Mouse (Mus musculus): ENCODE measurements around the gene Ppp4r3a.
"Not testable (repeated sequence)": the region's sequence is repeated elsewhere in the genome, so short reads cannot be mapped to it uniquely, and the experiment has no call there.

Gene Ppp4r3a

GRCm38 (mm10) chr12:101083076-101083838, at the start of gene Ppp4r3a:
TSS of gene Ppp4r3a (minus strand) at chr12:101083702.
- peak; percentile 97 for DNase-seq

DNA sequence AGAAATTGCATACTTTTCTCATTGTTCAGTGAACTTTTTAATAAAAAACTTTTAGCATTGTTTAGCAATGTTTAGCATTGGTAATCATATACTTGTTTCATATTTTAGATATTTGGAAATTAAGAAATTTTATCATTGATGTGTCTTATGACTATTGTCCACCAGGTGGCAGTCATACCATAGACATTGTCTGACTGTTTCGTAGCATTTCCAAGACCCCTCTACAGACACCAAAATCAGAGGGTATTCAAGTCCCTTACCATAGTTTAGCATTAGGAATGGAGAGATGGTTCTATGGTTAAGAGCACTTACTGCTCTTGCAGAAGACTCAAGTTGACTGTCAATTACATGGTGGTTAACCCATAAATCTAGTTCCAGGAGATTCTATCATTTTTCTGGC, 39.5 kb upstream of the Ppp4r3a start:
- no peak for DNase-seq

DNA sequence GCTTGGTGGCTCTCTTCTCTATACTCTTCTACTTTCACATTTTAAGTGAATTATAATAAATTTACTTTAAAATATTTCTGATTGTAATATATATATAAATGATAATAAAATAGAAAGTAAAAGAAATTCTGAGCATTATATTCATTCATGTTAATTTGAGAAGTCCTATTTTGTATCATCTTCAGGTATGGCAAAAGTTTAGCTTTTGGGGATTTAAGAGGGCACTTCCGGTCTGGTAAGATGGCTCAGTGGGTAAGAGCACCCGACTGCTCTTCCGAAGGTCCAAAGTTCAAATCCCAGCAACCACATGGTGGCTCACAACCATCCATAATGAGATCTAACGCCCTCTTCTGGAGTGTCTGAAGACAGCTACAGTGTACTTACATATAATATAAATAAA, 38.6 kb upstream of the Ppp4r3a start:
- not testable (repeated sequence) for DNase-seq

DNA sequence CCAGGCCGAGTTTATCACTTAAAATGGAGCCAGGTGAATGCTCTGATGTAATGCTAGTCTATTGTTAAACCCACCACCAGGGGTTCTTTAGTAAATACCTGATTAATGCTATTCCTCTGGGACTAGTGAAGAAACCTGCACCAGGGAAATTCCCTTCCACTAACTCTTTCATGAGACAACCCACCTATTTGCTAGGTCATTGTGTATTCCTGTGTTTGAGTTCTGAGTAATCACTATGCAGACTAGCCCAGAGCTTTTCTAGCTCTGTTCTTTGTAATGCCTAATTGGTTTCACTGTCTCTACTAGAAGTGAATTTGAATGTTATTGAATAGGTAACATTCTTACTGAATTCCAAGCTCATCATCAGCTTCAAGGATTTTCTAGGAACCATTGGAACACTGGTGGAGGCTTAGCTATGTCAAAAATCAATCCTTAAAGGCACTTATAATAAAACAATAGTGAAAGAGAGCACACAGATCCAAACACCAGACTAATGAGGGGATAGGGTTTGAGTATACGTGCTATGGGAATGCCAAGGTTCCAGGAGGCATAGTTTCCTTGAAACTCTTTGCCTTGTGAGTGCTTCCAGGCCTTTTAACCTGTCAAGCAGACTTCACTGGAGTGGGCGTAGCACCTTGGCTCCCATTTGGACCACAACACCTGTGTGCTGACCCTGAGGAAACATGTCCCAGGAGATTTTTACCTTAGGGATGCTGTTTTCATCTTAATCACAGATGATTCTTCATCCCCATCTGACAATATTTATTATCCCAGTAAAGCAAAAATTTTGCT, 26.5 kb upstream of the Ppp4r3a start:
- DNase-seq: not testable (repeated sequence)

GRCm38 (mm10) chr12:101107722-101108121, 24.2 kb upstream of the Ppp4r3a start:
- no peak for DNase-seq

GRCm38 (mm10) chr12:101105571-101105970, 22.1 kb upstream of the Ppp4r3a start:
- DNase-seq: no peak

DNA sequence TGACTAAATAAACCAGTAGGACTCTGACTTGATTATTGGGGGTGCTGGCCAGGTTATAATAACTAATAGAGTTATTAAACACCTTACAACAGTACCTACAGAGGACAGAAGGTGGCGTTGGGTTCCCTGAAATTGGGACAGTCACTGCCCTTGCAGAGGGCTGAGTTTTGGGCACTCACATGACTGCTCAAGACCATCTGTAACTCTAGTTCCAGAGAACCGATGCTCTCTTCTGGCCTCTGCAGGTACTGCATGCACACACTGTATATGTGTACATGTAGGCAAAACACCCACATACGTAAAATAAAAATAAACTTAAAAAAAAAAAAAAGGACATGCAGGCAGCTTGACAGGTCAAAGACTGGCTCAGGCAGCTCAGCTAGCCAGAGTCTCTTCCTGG, 19.1 kb upstream of the Ppp4r3a start:
- no peak for DNase-seq

- not testable (repeated sequence) for DNase-seq
Observed at GRCm38 (mm10) chr12:101093678-101094077, 10.2 kb upstream of the Ppp4r3a start.

DNA sequence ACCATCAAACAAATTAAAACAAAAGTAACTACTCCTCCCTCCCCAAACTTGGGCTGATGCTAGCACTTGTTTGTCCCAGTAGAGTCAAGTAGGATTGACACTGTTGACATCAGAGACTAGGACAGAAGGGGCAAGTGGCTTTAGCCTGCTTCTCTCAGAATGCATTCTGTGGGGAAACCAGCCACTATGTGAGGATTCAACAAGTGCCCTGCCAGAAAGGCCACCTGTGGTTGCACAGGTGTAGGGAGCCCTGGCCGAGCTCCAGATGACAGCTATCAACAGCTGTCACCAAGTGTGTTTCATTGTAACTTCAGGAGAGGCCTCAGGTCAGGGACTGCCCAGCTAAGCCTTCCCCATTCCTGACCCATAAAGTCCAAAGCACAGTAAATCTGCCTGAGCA, 6.5 kb upstream of the Ppp4r3a start:
- DNase-seq: no peak

GRCm38 (mm10) chr12:101087406-101087805, 3.9 kb upstream of the Ppp4r3a start:
- no peak for DNase-seq

DNA sequence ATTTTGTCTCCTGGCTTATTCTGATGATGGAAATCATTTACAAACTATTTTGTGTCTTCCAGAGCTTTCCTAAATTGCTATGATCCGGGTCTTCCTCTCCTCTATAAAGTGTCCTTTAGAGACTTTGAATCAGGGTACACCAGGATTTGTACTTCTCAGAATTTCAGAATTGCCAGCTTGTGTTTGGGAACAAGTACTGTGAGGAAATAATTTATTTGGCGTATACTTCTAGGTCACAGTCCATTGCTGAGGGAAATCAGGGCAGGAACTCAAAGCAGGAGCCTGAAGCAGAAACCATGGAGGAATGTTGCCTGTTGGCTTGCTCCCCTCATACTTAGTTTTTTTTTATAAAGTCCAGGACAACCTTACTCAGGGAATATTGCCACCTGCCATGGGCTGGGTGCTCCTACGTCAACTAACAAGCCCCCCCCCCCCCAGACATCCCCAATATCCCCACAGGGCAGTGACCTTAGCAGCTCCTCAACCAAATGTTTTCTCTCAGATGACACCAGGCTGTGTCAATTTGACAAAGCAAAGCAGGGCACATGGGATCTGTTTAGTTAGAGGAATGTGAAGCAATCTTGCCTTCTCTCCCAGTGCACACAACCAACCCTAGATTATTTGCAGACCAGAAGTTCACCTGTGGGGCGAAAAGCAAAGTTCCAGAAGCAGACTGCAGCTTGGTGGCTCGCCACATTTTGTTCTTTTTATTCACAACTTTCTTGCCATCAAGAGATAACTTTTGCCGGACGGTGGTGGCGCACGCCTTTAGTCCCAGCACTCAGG, 1.6 kb upstream of the Ppp4r3a start:
- DNase-seq: peak; percentile 7

- no peak for DNase-seq
Observed at GRCm38 (mm10) chr12:101084237-101084636, 735 bp upstream of the Ppp4r3a start.

GRCm38 (mm10) chr12:101083839-101084195, 315 bp upstream of the Ppp4r3a start:
- DNase-seq: no peak

DNA sequence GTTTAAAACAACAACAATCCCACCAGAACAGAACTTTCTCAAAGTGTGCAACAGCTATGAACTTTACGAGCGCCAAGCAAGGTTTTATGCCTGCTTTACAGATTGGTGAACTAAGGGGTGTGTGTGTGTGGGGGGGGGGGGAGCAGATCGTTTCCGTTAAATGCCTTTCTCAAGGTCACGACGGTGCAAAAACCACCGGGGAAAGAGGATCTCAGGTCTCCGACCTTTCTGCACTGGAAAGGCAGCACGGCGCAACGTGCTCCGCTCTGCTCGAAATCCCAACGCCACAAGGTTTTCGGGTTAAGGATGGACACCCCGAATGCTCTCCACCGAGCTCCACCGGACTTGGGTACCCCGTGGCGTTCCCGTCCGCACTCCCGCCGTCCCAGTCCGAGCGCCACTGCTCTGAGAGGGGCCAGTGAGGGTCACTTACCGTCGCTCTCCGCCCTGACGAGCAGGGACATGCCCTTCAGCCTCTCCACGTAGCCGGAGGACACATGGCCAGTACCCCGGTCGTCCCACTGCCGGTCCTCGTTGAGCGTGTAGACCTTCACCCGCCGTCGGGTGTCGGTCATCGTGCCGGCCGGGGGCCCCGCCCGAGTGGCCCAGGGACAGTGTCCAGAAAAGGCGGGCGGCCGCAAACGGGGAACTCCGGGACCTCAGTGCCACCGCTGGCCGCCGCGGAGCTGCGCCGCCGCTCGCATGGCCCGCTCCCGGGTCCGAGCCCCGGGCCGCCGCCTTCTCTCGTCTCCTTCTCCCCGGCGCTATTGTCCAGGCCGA, 1.0 kb downstream of the Ppp4r3a start:
- peak; percentile 58 for DNase-seq

DNA sequence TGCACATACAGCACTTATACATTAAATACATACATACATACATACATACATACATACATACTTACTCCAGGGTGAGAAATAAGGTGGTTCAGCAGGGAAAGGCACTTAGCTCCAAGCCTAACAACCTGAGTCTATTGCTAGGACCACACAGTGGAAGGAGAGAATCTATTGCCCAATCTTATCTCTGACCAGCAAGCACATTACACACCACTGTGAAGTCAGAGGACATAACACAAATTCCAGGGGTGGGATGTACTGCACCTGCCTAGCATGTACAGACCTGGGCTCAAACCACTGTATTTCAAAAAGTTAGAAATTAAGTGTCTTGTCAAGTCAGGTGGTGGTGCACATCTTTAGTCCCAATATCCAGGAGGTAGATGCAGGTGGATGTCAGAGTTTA, 5.5 kb downstream of the Ppp4r3a start:
- no peak for DNase-seq

DNA sequence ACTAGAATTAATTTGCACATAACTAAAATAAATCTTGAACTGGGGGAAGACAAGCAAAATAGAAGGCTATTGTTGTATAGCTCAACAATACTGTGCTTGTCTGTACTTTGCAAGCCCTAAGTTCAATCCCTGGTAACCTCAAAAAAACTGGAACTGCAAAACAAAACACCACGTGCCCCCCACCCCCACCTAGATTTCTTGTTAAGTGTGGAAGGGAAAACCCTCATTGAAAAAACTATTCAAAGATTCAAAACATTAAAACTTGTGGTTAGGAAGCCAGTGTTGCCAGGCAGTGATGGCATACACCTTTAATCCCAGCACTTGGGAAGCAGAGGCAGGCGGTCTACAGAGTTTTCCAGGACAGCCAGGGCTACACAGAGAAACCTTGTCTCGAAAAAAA, 8.1 kb downstream of the Ppp4r3a start:
- DNase-seq: no peak

DNA sequence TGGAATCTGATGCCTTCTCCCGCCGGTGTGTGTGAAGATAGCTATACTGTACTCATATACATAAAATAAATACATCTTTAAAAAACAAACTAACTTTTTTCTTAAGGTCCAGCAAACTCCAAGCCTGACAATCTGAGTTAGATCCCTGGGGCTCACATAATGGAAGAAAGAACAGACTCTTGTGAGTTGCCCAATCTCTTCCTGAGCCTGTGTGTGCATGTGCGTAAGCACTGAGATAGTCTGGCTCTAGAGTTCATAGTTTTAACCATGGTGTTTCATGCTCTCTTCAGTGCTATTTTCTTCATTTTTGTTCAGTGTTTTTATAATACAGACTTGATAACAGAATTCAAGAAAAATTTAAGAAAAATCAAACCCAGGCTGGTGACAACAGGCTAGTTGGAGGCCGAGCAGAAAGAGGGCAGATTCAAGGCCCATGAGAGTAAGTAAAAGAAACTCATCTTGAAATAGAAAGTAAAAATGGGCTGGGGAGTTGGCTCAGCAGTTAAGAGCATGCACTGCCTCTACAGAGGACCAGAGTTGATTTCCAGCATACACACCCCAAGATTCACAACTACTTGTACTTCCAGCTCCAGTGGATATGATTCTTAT, 8.6 kb downstream of the Ppp4r3a start:
- DNase-seq: no peak

- no peak for DNase-seq
Observed at GRCm38 (mm10) chr12:101069813-101070212, 13.7 kb downstream of the Ppp4r3a start.

GRCm38 (mm10) chr12:101066329-101066728, 17.2 kb downstream of the Ppp4r3a start:
- no peak for DNase-seq

GRCm38 (mm10) chr12:101039956-101040355, 43.5 kb downstream of the Ppp4r3a start:
- no peak for DNase-seq

- peak; percentile 79 for DNase-seq
Observed at GRCm38 (mm10) chr12:101028954-101029731, 54.4 kb downstream of the Ppp4r3a start, which contains the start of gene Ccdc88c. TSS of gene Ccdc88c (minus strand) at chr12:101029056.

Measured in cerebellum, adult 9-11 months (tissue).